Mouse (Mus musculus) embryonic facial prominence, embryonic 13.5 days (tissue): ENCODE measurements around the gene Chil3. TPM values are rescaled to one million over a fixed set of nuclear protein-coding genes. Genes with fewer than 3 reads are reported as not detected.
"Not testable (repeated sequence)": the region's sequence is repeated elsewhere in the genome, so short reads cannot be mapped to it uniquely, and the experiment has no call there.

ENCODE experiments used
- ATAC-seq: fragments of 200-750 bp; cut with Nextera tagmentation; 2 replicates; pipeline ENCODE4 v1.8.0; 2017; ENCODE audit warnings: low read depth; ENCODE audit not compliant: insufficient number of reproducible peaks, insufficient read depth, low FRiP score, low TSS enrichment
- H3K27ac ChIP-seq: fragments of 300-500 bp; sonication (generic); 2 replicates; pipeline ENCODE4 v1.5.1; 2015; ENCODE audit warnings: moderate library complexity, mild to moderate bottlenecking, inconsistent platforms
- H3K27me3 ChIP-seq: fragments of 300-500 bp; sonication (generic); 2 replicates; pipeline ENCODE4 v1.6.1; 2015; ENCODE audit warnings: mild to moderate bottlenecking, inconsistent platforms
- H3K36me3 ChIP-seq: fragments of 300-500 bp; sonication (generic); 2 replicates; pipeline ENCODE4 v1.6.1; 2015; ENCODE audit warnings: mild to moderate bottlenecking, inconsistent platforms
- H3K4me1 ChIP-seq: fragments of 300-500 bp; sonication (generic); 2 replicates; pipeline ENCODE4 v1.6.1; 2015; ENCODE audit warnings: inconsistent platforms
- H3K4me2 ChIP-seq: fragments of 300-500 bp; sonication (generic); 2 replicates; pipeline ENCODE4 v1.6.1; 2015; ENCODE audit warnings: moderate library complexity, mild to moderate bottlenecking, inconsistent platforms
- H3K4me3 ChIP-seq: fragments of 300-500 bp; sonication (generic); 2 replicates; pipeline ENCODE4 v1.5.1; 2015; ENCODE audit warnings: mild to moderate bottlenecking, inconsistent platforms
- H3K9ac ChIP-seq: fragments of 300-500 bp; sonication (generic); 2 replicates; pipeline ENCODE4 v1.6.1; 2015; ENCODE audit warnings: mild to moderate bottlenecking, inconsistent platforms
- H3K9me3 ChIP-seq: fragments of 300-500 bp; sonication (generic); 2 replicates; pipeline ENCODE4 v1.6.1; 2016; ENCODE audit warnings: inconsistent platforms
- WGBS: fragments of 180-500 bp; shearing (Covaris S2); methylation state at CpG from one replicate; pipeline ENCODE4 v1.1.7; 2015; ENCODE audit warnings: mixed read lengths; 5-methylcytosine and 5-hydroxymethylcytosine counted together
- polyA plus RNA-seq: library from polyadenylated mRNA; unstranded; fragments of >200 nt; fragmentation: Nextera tagmentation; extraction: Ambion mirVana; gene quantifications from 2 replicates; pipeline ENCODE4 v1.2.1, GENCODE M21; 2015

Chil3 gene
- 0.33 TPM in 1 of 2 replicates, not detected in the other for polyA plus RNA-seq

- H3K4me3 ChIP-seq: no peak within 1 kb of the TSS
- no peaks in the 10 kb centered on the region for H3K4me1 ChIP-seq
- H3K27me3 ChIP-seq: no peaks in the 10 kb centered on the region
- 0 out of 2 replicates have a peak, but pooled peaks cover 4% of the 10 kb centered on the region for H3K9me3 ChIP-seq
- no peak within 1 kb of the TSS for H3K27ac ChIP-seq
- H3K9ac ChIP-seq: no peak within 1 kb of the TSS
- H3K36me3 ChIP-seq: no peaks in the 10 kb centered on the region
- 76% methylated on average over 3 of the region's 3 CpGs for WGBS
- no peak within 1 kb of the TSS for H3K4me2 ChIP-seq
- no peak for ATAC-seq
Measured at GRCm38 (mm10) chr3:106167464-106167863, at the start of gene Chil3. Chil3 (minus strand) TSS chr3:106167564.

DNA sequence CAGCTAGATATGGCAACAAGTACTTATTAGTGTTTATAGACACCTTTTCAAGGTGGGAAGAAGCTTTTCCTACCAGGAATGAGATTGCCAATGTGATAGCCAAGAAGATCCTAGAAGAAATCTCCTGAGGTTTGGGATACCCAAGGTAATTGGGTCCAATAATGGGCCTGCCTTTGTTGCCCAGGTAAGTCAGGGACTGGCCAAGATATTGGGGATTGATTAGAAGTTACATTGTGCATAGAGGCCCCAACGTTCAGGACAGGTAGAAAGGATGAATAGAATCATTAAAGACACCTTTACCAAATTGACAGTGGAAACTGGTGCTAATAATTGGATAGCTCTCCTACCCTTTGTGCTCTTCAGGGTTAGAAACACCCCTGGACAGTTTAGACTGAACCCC is 30.7 kb upstream of the Chil3 start:
- H3K27ac ChIP-seq, H3K4me3 ChIP-seq, H3K27me3 ChIP-seq, H3K4me2 ChIP-seq, H3K36me3 ChIP-seq, H3K4me1 ChIP-seq, H3K9ac ChIP-seq, ATAC-seq: not testable (repeated sequence)
- peaks cover 20% of the 10 kb centered on the region for H3K9me3 ChIP-seq
- WGBS: 51% methylated on average over 1 of the region's 1 CpGs

DNA sequence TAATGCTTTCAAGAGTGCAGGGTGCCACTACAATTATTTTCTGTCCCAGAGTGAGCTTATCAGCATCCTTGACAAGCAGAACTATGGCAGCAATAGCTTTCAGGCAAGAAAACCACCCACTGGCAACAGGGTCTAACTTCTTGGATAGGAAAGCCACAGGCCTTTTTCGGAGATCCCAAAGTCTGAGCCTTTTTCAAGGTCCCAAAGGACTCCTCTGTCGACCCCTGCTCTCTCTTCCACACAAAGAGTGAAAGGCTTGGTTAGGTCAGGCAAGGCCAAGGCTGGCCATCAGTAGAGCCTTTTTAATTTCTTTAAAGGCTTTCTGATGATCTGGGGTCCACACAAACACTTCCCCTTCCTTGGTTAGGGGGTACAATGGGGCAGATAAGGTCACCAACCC is 29.9 kb upstream of the Chil3 start:
- not testable (repeated sequence) for H3K4me3 ChIP-seq, H3K36me3 ChIP-seq, H3K4me1 ChIP-seq, ATAC-seq, H3K27ac ChIP-seq, H3K27me3 ChIP-seq, H3K9ac ChIP-seq, H3K4me2 ChIP-seq
- WGBS: 66% methylated on average over 2 of the region's 2 CpGs
- H3K9me3 ChIP-seq: peaks cover 20% of the 10 kb centered on the region

- Histone ChIP-seq H3K27ac (no peak overlapping the region), H3K27me3 (no peaks in the 10 kb centered on the region), H3K36me3 (no peaks in the 10 kb centered on the region), H3K4me2 (no peak overlapping the region), H3K4me3 (no peak overlapping the region), H3K4me1 (no peaks in the 10 kb centered on the region), H3K9ac (no peak overlapping the region), H3K9me3 (peaks cover 20% of the 10 kb centered on the region)
- ATAC-seq: 0 out of 2 replicates have a peak, but pooled peaks have one; percentile 26
Measured at GRCm38 (mm10) chr3:106196276-106196675, 28.9 kb upstream of the Chil3 start.

DNA sequence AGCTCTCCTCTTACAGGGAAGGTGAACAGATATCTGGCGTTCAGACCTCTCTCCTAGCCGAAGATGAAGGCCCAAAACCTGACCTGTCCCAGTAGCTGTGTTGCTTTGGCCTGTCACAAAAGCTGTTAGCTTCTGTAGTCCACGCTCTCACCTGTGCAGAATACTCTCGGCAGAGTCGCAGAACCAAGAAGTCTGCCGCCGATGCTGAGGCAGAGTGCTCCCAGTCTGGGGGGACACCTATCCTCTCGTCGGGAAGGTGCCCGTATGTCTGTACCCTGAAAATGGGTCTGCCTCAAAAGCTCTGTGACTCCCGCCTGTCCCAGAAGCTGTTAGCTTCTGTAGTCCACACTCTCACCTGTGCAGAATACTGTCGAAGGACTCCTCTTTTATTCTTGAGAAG is 28.1 kb upstream of the Chil3 start:
- Histone ChIP-seq H3K36me3 (no peaks in the 10 kb centered on the region), H3K4me3 (no peak overlapping the region), H3K27me3 (no peaks in the 10 kb centered on the region), H3K9me3 (peaks cover 20% of the 10 kb centered on the region), H3K4me1 (no peaks in the 10 kb centered on the region), H3K27ac (no peak overlapping the region), H3K9ac (no peak overlapping the region), H3K4me2 (no peak overlapping the region)
- no peak for ATAC-seq
- 90% methylated on average over 12 of the region's 12 CpGs for WGBS

- WGBS: 80% methylated on average over 2 of the region's 2 CpGs
- Histone ChIP-seq H3K27ac (no peak overlapping the region), H3K9ac (no peak overlapping the region), H3K4me3 (no peak overlapping the region), H3K4me2 (no peak overlapping the region), H3K9me3 (peaks cover 32% of the 10 kb centered on the region), H3K4me1 (no peaks in the 10 kb centered on the region), H3K36me3 (no peaks in the 10 kb centered on the region), H3K27me3 (no peaks in the 10 kb centered on the region)
- peak; percentile 26; the same call in 1 of the 2 replicates for ATAC-seq
Measured at GRCm38 (mm10) chr3:106187991-106188390, 20.6 kb upstream of the Chil3 start.

GRCm38 (mm10) chr3:106177509-106178189 is 10.3 kb upstream of the Chil3 start:
- Histone ChIP-seq H3K27me3 (no peaks in the 10 kb centered on the region), H3K9ac (no peak overlapping the region), H3K4me1 (no peaks in the 10 kb centered on the region), H3K4me2 (no peak overlapping the region), H3K27ac (no peak overlapping the region), H3K36me3 (no peaks in the 10 kb centered on the region), H3K4me3 (no peak overlapping the region), H3K9me3 (peaks cover 5% of the 10 kb centered on the region; the same call in 1 of the 2 replicates)
- no peak for ATAC-seq
- WGBS: 85% methylated on average over 13 of the region's 13 CpGs

- not testable (repeated sequence) for H3K27me3 ChIP-seq, H3K4me3 ChIP-seq, H3K9ac ChIP-seq, H3K4me1 ChIP-seq, ATAC-seq, H3K4me2 ChIP-seq, H3K9me3 ChIP-seq, H3K36me3 ChIP-seq, H3K27ac ChIP-seq
- 63% methylated on average over 2 of the region's 2 CpGs for WGBS
Measured at GRCm38 (mm10) chr3:106174971-106175370, 7.6 kb upstream of the Chil3 start.

DNA sequence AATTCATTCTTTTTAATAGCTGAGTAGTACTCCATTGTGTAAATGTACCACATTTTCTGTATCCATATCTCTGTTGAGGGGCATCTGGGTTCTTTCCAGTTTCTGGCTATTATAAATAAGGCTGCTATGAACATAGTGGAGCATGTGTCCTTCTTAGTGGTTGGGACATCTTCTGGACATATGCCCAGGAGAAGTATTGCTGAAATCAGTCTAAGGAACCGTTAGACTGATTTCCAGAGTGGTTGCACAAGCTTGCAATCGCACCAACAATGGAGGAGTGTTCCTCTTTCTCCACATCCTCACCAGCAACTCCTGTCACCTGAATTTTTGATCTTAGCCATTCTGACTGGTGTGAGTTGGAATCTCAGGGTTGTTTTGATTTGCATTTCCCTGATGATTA is 5.1 kb upstream of the Chil3 start:
- 70% methylated on average over 2 of the region's 2 CpGs for WGBS
- not testable (repeated sequence) for H3K9me3 ChIP-seq, H3K4me2 ChIP-seq, H3K9ac ChIP-seq, ATAC-seq, H3K4me3 ChIP-seq, H3K27me3 ChIP-seq, H3K4me1 ChIP-seq, H3K27ac ChIP-seq, H3K36me3 ChIP-seq

GRCm38 (mm10) chr3:106171135-106171731 is 3.9 kb upstream of the Chil3 start:
- Histone ChIP-seq H3K4me3 (no peak overlapping the region), H3K9ac (no peak overlapping the region), H3K4me1 (no peaks in the 10 kb centered on the region), H3K27ac (no peak overlapping the region), H3K4me2 (no peak overlapping the region), H3K9me3 (no peaks in the 10 kb centered on the region), H3K27me3 (no peaks in the 10 kb centered on the region), H3K36me3 (no peaks in the 10 kb centered on the region)
- 83% methylated on average over 1 of the region's 1 CpGs for WGBS
- ATAC-seq: no peak

DNA sequence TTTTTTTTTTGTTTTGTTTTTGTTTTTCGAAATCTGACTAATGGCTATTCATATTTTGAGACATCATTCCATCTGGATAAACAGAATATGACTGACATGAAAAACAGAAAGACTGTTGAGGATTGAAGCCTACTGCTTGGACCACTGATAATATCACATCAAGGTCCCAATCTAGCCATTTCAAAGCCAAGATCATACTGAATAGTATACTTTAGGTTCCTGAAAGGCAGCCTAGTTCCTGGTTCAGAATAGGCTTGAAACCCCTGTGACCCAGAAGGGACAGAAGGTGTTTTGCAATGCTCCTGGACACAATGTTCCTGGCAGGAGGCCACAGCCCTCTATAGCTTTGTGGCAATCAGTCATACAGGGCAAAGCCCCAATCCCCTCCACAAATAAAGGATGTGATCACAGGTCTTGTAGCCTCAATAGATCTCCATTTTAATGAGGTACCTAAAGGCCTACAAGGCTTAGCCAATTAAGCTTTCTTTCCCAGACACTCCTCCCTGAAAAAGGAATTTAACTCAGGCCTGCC is 3.2 kb upstream of the Chil3 start:
- Histone ChIP-seq H3K4me2 (no peak overlapping the region), H3K4me3 (no peak overlapping the region), H3K9me3 (no peaks in the 10 kb centered on the region), H3K4me1 (no peaks in the 10 kb centered on the region), H3K9ac (no peak overlapping the region), H3K27ac (no peak overlapping the region), H3K27me3 (no peaks in the 10 kb centered on the region), H3K36me3 (no peaks in the 10 kb centered on the region)
- ATAC-seq: no peak
- WGBS: 45% methylated on average over 1 of the region's 1 CpGs

- H3K4me1 ChIP-seq: no peaks in the 10 kb centered on the region
- no peaks in the 10 kb centered on the region for H3K9me3 ChIP-seq
- H3K27me3 ChIP-seq: no peaks in the 10 kb centered on the region
- no peak overlapping the region for H3K4me3 ChIP-seq
- no peaks in the 10 kb centered on the region for H3K36me3 ChIP-seq
- H3K27ac ChIP-seq: no peak overlapping the region
- no peak for ATAC-seq
- 74% methylated on average over 2 of the region's 2 CpGs for WGBS
- H3K4me2 ChIP-seq: no peak overlapping the region
- no peak overlapping the region for H3K9ac ChIP-seq
Measured at GRCm38 (mm10) chr3:106154413-106154812, 13.0 kb downstream of the Chil3 start.
